Mouse (Mus musculus) embryonic facial prominence, embryonic 10.5 days (tissue): ENCODE data around the gene Cmtm6. TPM values are rescaled to one million over a fixed set of nuclear protein-coding genes. Genes with fewer than 3 reads are reported as not detected.
"Not testable (repeated sequence)": the region's sequence is repeated elsewhere in the genome, so short reads cannot be mapped to it uniquely, and the experiment has no call there.

Experiments used
- DNase-seq: peaks from one replicate; pipeline ENCODE4 v3.0.0-alpha.2; 2017; ENCODE audit warnings: low spot score
- H3K27ac ChIP-seq: fragments of 300-500 bp; sonication (generic); replicated peaks from 2 replicates; pipeline ENCODE4 v1.5.1; 2016; ENCODE audit warnings: mild to moderate bottlenecking
- H3K27me3 ChIP-seq: fragments of 300-500 bp; sonication (generic); replicated peaks from 2 replicates; pipeline ENCODE4 v1.6.1; 2016; ENCODE audit warnings: low read depth, mild to moderate bottlenecking; ENCODE audit not compliant: poor library complexity, severe bottlenecking
- H3K36me3 ChIP-seq: fragments of 300-500 bp; sonication (generic); replicated peaks from 2 replicates; pipeline ENCODE4 v1.6.1; 2016; ENCODE audit warnings: mild to moderate bottlenecking, moderate library complexity
- H3K4me1 ChIP-seq: fragments of 300-500 bp; sonication (generic); 2 replicates; pipeline ENCODE4 v1.6.1; 2016
- H3K4me3 ChIP-seq: fragments of 300-500 bp; sonication (generic); 2 replicates; pipeline ENCODE4 v1.5.1; 2016; ENCODE audit warnings: mild to moderate bottlenecking, moderate library complexity
- H3K9me3 ChIP-seq: fragments of 300-500 bp; sonication (generic); 2 replicates; pipeline ENCODE4 v1.6.1; 2016; ENCODE audit warnings: mild to moderate bottlenecking
- WGBS: fragments of 180-500 bp; shearing (Covaris S2); methylation state at CpG from one replicate; pipeline ENCODE4 v1.1.7; 2016; 5-methylcytosine and 5-hydroxymethylcytosine counted together
- polyA plus RNA-seq: library from polyadenylated mRNA; unstranded; fragments of >200 nt; fragmentation: Nextera tagmentation; extraction: Ambion mirVana; gene quantifications from 2 replicates; pipeline ENCODE4 v1.2.1, GENCODE M21; 2016

The Cmtm6 gene
- polyA plus RNA-seq, 1 experiment from 2014 or later, result 29.5 TPM

GRCm38 (mm10) chr9:114699882-114700665, 30.8 kb upstream of the Cmtm6 start:
- H3K36me3 ChIP-seq, result peaks cover 65% of the 10 kb centered on the region

DNA sequence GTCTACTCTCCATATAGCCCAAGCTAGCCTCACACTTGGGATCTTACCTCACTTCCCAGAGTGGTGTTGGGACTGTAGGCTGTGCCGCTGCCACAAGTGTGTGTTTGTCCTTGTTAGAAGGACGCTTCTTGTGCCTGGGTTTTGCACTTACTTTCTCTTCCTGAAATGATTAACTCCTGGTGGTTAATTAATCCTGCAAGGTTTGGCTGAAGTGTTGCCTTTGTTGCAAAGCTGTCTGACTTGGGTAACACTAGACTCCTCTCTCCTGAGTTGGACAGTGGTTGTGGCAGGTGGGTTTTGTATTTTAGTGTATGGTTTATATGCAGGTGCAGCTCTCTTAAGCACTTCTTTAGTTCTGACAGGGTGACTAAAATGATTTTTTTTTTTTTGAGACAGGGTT, 29.9 kb upstream of the Cmtm6 start:
- no peak for DNase-seq
- WGBS, result 92% methylated on average over 2 of the region's 2 CpGs
- H3K27ac ChIP-seq, result no peak overlapping the region
- peaks cover 69% of the 10 kb centered on the region for H3K36me3 ChIP-seq
- H3K4me3 ChIP-seq, result no peak overlapping the region
- no peaks in the 10 kb centered on the region for H3K27me3 ChIP-seq
- H3K4me1 ChIP-seq, result no peaks in the 10 kb centered on the region
- no peaks in the 10 kb centered on the region for H3K9me3 ChIP-seq

More at GRCm38 (mm10) chr9:114699882-114700665, 30.8 kb upstream of the Cmtm6 start:
- WGBS, result 94% methylated on average over 16 of the region's 16 CpGs
- Histone ChIP-seq H3K9me3 (no peaks in the 10 kb centered on the region), H3K27me3 (no peaks in the 10 kb centered on the region), H3K4me3 (no peak overlapping the region), H3K4me1 (no peaks in the 10 kb centered on the region), H3K27ac (no peak overlapping the region)
- DNase-seq, result no peak

- Histone ChIP-seq H3K4me1 (no peaks in the 10 kb centered on the region), H3K27ac (no peak overlapping the region), H3K27me3 (no peaks in the 10 kb centered on the region), H3K36me3 (peaks cover 71% of the 10 kb centered on the region), H3K4me3 (no peak overlapping the region), H3K9me3 (no peaks in the 10 kb centered on the region)
- no peak for DNase-seq
- 94% methylated on average over 4 of the region's 4 CpGs for WGBS
Observed at GRCm38 (mm10) chr9:114701921-114702320, 29.0 kb upstream of the Cmtm6 start.

- H3K4me3 ChIP-seq, result no peak overlapping the region
- no peak for DNase-seq
- no peaks in the 10 kb centered on the region for H3K27me3 ChIP-seq
- WGBS, result 98% methylated on average over 4 of the region's 4 CpGs
- peaks cover 86% of the 10 kb centered on the region for H3K36me3 ChIP-seq
- no peak overlapping the region for H3K27ac ChIP-seq
- no peaks in the 10 kb centered on the region for H3K4me1 ChIP-seq
- no peaks in the 10 kb centered on the region for H3K9me3 ChIP-seq
Observed at GRCm38 (mm10) chr9:114707805-114708204, 23.1 kb upstream of the Cmtm6 start.

GRCm38 (mm10) chr9:114710345-114710744, 20.6 kb upstream of the Cmtm6 start:
- 82% methylated on average over 7 of the region's 7 CpGs for WGBS
- H3K27me3 ChIP-seq, result no peaks in the 10 kb centered on the region
- H3K27ac ChIP-seq, result no peak overlapping the region
- H3K4me1 ChIP-seq, result no peaks in the 10 kb centered on the region
- peak; percentile 28 for DNase-seq
- H3K9me3 ChIP-seq, result no peaks in the 10 kb centered on the region
- H3K4me3 ChIP-seq, result no peak overlapping the region
- peaks cover 97% of the 10 kb centered on the region for H3K36me3 ChIP-seq

GRCm38 (mm10) chr9:114713481-114713880, 17.4 kb upstream of the Cmtm6 start:
- Histone ChIP-seq H3K36me3 (peaks cover 97% of the 10 kb centered on the region), H3K4me1 (peaks cover 13% of the 10 kb centered on the region), H3K27me3 (no peaks in the 10 kb centered on the region), H3K9me3 (no peaks in the 10 kb centered on the region), H3K27ac (no peak overlapping the region), H3K4me3 (no peak overlapping the region)
- no peak for DNase-seq
- 95% methylated on average over 7 of the region's 7 CpGs for WGBS

DNA sequence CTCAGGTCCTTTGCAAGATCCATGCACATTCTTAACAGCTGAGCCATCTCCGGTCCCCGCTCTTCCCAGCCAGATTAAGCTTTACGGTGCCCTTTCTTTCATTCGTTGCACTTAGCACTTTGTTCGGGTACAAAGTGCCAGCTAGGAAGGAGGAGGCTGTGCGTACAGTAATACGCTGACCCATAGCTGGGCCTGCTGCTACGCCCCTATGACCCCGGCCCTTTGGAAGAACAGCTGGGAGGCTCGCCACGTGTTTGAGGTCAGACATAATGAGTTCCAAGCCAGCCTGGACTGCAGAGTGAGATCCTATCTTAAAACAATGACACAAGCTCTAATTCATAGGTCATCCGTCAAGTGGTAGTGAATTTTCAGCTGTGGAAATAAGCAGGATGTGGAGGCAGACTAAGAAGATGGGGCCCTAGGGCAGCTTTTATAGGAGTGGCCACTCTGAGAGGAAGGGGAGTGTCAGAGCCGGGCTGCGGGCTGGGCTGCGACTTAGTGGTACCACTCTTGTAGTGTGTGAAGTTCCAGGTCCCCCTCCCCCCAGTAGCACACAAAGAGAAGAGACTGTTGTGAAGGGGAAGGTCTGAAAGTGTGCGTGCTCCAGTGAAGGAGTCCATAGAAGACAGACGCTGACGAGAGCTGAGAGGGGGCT, 14.1 kb upstream of the Cmtm6 start:
- Histone ChIP-seq H3K9me3 (no peaks in the 10 kb centered on the region), H3K27me3 (no peaks in the 10 kb centered on the region), H3K4me1 (peaks cover 13% of the 10 kb centered on the region), H3K4me3 (no peak overlapping the region), H3K36me3 (peaks cover 100% of the 10 kb centered on the region), H3K27ac (0 out of 2 replicates have a peak overlapping the region, but pooled peaks have one; percentile 15)
- WGBS, result 57% methylated on average over 18 of the region's 18 CpGs
- peak; percentile 52 for DNase-seq

DNA sequence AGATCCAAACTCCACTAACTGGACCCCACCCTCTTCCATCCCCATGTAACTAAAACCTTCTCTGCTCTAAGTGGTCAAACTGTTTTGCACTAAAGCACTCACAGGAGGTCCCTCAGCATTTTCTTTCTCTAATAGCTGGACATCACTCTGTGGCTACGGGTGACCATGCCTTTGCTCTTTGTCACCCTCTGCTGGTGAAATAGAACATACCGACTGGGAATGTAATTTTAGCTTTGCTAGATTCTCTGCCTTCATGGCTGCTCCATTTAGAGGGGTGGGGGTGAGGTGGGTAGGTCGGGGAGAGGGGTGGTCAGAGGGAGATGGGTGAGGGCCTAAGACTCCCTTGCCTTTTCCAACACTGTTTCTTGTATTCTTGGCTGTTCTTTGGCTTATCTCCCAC, 3.6 kb upstream of the Cmtm6 start:
- no peak overlapping the region for H3K27ac ChIP-seq
- H3K4me3 ChIP-seq, result no peak overlapping the region
- no peaks in the 10 kb centered on the region for H3K9me3 ChIP-seq
- 8% methylated on average over 3 of the region's 3 CpGs for WGBS
- no peaks in the 10 kb centered on the region for H3K27me3 ChIP-seq
- DNase-seq, result peak; percentile 51
- H3K4me1 ChIP-seq, result peaks cover 14% of the 10 kb centered on the region
- peaks cover 35% of the 10 kb centered on the region for H3K36me3 ChIP-seq

DNA sequence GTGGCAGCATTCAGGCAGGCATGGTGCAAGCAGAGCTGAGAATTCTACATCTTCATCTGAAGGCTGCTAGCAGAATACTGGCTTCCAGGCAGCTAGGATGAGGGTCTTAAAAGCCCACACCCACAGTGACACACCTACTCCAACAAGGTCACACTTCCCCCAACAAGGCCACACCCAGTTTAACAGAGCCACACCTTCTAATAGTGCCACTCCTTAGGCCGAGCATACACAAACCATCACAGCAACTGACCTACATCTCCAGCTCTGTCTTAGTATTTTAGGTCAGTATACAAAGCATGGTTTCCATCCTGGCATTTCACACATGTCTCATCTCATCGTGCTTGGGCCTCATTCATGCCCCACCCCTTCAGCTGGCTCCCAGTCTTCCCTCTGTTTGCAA, 2.5 kb upstream of the Cmtm6 start:
- WGBS, result 58% methylated on average over 2 of the region's 2 CpGs
- H3K27ac ChIP-seq, result not testable (repeated sequence)

GRCm38 (mm10) chr9:114729911-114730805, 758 bp upstream of the Cmtm6 start:
- peak overlapping the region; percentile 89 for H3K4me3 ChIP-seq
- WGBS, result 35% methylated on average over 30 of the region's 30 CpGs
- H3K9me3 ChIP-seq, result no peaks in the 10 kb centered on the region
- H3K27me3 ChIP-seq, result no peaks in the 10 kb centered on the region
- no peak overlapping the region for H3K27ac ChIP-seq
- no peak for DNase-seq
- peaks cover 17% of the 10 kb centered on the region for H3K4me1 ChIP-seq
- peaks cover 6% of the 10 kb centered on the region for H3K36me3 ChIP-seq

More for the DNA sequence above, 2.5 kb upstream of the Cmtm6 start:
- H3K4me1 ChIP-seq, result peaks cover 17% of the 10 kb centered on the region
- H3K36me3 ChIP-seq, result peaks cover 23% of the 10 kb centered on the region
- H3K9me3 ChIP-seq, DNase-seq, H3K4me3 ChIP-seq, H3K27me3 ChIP-seq: not testable (repeated sequence)

DNA sequence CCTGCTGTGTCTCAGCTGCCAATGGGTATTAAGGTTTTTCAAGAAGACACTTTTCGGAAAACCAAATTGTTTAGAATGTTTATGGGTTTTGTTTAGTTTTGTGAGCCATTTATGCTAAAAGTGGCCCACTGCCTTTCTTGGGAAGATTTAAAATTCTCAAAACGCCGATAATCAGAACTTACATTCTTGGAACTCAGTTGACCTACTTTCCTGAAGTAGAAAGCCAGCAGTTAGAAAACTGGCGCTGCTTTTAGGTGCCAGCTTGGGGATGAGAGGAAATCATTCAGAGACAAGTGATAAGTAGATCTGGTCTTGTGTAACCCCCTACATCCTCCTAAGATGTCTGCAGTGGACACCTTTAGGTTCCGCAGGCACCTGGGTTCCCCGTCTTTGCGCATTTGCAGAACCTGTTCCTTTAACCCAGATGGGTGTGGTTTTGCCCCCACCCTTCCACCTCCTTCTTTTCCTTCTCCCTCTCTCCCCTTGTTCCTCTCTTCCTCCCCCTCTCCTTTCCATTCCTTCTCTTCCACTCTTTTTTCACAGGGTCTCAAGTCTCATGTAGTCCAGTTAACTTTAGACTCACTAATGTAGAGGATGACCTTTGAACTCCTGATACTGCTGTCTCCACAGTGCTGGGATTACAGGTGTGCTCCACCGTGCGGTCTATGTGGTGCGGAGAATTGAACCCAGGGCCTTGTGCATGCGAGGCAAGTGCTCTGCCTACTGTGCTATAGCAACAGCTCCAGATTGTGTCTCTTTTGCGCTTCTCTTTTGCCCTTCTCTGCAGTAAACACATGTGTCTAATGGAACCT, 1.2 kb downstream of the Cmtm6 start:
- Histone ChIP-seq H3K27me3 (no peaks in the 10 kb centered on the region), H3K4me1 (peaks cover 27% of the 10 kb centered on the region), H3K36me3 (peaks cover 1% of the 10 kb centered on the region; the same call in 1 of the 2 replicates), H3K4me3 (peak overlapping the region; percentile 89), H3K9me3 (no peaks in the 10 kb centered on the region), H3K27ac (peak overlapping the region; percentile 90; the same call in 1 of the 2 replicates)
- no peak for DNase-seq
- 76% methylated on average over 12 of the region's 12 CpGs for WGBS

GRCm38 (mm10) chr9:114733238-114733637, 2.3 kb downstream of the Cmtm6 start:
- no peak for DNase-seq
- H3K27ac ChIP-seq, result no peak overlapping the region
- H3K27me3 ChIP-seq, result no peaks in the 10 kb centered on the region
- no peaks in the 10 kb centered on the region for H3K9me3 ChIP-seq
- H3K36me3 ChIP-seq, result peaks cover 11% of the 10 kb centered on the region
- H3K4me1 ChIP-seq, result peaks cover 32% of the 10 kb centered on the region
- 90% methylated on average over 2 of the region's 2 CpGs for WGBS
- no peak overlapping the region for H3K4me3 ChIP-seq
